Mouse (Mus musculus): Measurements from ENCODE around the gene Cdc6. TPM values are rescaled to one million over a fixed set of nuclear protein-coding genes. Genes with fewer than 3 reads are reported as not detected.
A peak's percentile ranks its signal among the peaks of the same experiment; 100 is the strongest.
"Not testable (repeated sequence)": the region's sequence is repeated elsewhere in the genome, so short reads cannot be mapped to it uniquely, and the experiment has no call there.

The Cdc6 gene
- polyA plus RNA-seq, 1 experiment from 2014 or later = 4.2 TPM

GRCm38 (mm10) chr11:98914196-98914595, 6.6 kb downstream of the Cdc6 start:
- no peaks in the 10 kb centered on the region for H3K27me3 ChIP-seq (replicated peaks)
- H3K4me3 ChIP-seq = no peak overlapping the region
- H3K4me2 ChIP-seq = no peak overlapping the region
- WGBS = 87% methylated on average over 11 of the region's 11 CpGs
- peaks cover 3% of the 10 kb centered on the region; the same call in 1 of the 2 replicates for H3K4me1 ChIP-seq
- H3K36me3 ChIP-seq (replicated peaks) = no peaks in the 10 kb centered on the region
- H3K9ac ChIP-seq = no peak overlapping the region
- no peaks in the 10 kb centered on the region for H3K9me3 ChIP-seq
- no peak for ATAC-seq (replicated peaks)
- H3K27ac ChIP-seq = no peak overlapping the region

DNA sequence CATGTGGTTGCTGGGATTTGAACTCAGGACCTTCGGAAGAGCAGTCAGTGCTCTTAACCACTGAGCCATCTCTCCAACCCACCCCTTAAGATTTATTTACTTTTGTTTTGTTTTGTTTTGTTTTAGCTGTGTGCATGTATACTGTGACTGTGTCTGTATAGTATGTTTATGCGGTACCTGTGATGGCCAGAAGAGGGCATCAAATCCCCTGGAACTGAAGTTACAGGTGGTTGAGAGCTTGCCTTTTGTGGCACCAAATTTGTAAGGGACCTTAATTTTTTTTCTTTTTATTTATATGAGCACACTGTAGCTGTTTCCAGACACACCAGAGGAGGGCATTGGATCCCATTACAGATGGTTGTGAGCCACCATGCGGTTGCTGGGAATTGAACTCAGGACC, 8.8 kb downstream of the Cdc6 start:
- not testable (repeated sequence) for H3K36me3 ChIP-seq (replicated peaks); H3K4me3 ChIP-seq; H3K9me3 ChIP-seq; H3K4me2 ChIP-seq; H3K27ac ChIP-seq; H3K9ac ChIP-seq; ATAC-seq (replicated peaks); H3K4me1 ChIP-seq; H3K27me3 ChIP-seq (replicated peaks)
- WGBS = 94% methylated on average over 3 of the region's 3 CpGs

DNA sequence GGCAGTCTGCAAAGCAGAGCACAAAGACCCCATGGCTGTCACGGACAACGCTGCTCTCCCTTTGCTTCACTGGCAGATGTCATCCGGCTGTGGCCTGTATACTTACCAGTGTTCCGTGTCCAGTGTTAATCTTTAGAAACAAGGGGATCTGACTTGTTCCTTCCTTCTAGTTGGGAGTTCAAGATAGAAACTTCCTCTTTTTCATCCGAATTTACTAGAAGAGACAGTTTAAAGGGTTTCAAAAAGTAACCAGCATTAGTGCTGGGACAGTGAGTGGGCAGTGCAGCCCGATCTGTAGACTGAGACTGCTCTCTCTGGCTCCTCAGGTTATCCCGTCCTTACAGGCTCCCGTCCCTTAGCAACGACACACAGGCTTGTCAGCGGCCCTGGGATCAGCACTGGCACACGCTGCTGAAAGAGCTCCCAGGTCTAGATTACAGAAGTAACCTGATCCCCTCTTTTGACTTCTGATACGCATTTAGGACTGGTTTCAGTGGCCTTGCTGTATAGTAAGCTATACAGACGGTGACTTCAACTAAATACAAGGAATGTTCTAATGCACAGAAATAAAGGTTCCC, 9.9 kb downstream of the Cdc6 start:
- WGBS = 76% methylated on average over 13 of the region's 13 CpGs
- no peak for ATAC-seq (replicated peaks)
- Histone ChIP-seq H3K4me2 (no peak overlapping the region), H3K36me3 (replicated peaks) (no peaks in the 10 kb centered on the region), H3K27me3 (replicated peaks) (no peaks in the 10 kb centered on the region), H3K27ac (no peak overlapping the region), H3K4me3 (no peak overlapping the region), H3K9me3 (no peaks in the 10 kb centered on the region), H3K4me1 (peaks cover 7% of the 10 kb centered on the region), H3K9ac (no peak overlapping the region)

DNA sequence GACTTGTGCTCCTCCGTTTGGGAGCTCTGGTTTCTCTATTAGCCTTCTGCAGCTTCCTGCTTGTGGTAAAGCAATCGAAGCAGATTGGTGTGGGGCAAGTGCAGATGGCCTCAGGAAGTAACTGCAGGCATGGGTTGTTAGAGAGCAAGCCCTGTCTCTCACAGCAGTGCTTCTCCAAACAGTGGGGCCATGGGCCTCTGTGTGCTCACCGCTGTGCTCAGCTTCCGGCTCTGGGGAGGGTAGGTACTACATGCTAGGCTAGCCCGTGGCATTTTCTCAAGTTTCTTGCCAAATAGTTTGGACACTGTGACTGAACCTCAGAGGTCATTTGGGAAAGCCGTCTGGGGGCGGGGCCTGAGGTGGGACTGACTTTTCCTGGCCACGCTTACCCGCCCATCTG, 10.6 kb downstream of the Cdc6 start:
- H3K27me3 ChIP-seq (replicated peaks) = no peaks in the 10 kb centered on the region
- H3K4me2 ChIP-seq = no peak overlapping the region
- no peaks in the 10 kb centered on the region for H3K36me3 ChIP-seq (replicated peaks)
- no peak for ATAC-seq (replicated peaks)
- no peak overlapping the region for H3K9ac ChIP-seq
- no peak overlapping the region for H3K27ac ChIP-seq
- H3K4me1 ChIP-seq = peaks cover 13% of the 10 kb centered on the region
- H3K4me3 ChIP-seq = no peak overlapping the region
- WGBS = 72% methylated on average over 9 of the region's 9 CpGs
- H3K9me3 ChIP-seq = no peaks in the 10 kb centered on the region

DNA sequence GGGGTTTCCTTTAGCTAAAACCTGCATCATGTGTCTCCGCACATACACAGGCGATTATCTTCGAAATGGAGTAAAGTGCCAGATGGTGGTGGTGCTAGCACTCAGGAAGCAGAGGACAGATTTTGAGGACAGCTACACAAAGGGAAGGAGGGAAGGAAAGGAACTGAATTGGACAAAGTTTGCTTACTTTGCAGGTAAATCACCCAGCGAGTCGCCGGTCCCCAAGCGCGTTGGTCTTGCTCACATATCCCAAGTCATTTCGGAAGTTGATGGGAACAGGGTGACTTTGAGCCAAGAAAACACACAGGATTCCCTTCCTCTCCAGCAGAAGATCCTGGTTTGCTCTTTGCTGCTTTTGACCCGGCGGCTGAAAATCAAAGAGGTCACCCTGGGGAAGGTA, 11.4 kb downstream of the Cdc6 start:
- H3K4me1 ChIP-seq = peaks cover 13% of the 10 kb centered on the region
- no peaks in the 10 kb centered on the region for H3K9me3 ChIP-seq
- WGBS = 93% methylated on average over 11 of the region's 11 CpGs
- H3K4me2 ChIP-seq = no peak overlapping the region
- H3K36me3 ChIP-seq (replicated peaks) = no peaks in the 10 kb centered on the region
- H3K4me3 ChIP-seq = no peak overlapping the region
- H3K9ac ChIP-seq = no peak overlapping the region
- H3K27ac ChIP-seq = no peak overlapping the region
- no peaks in the 10 kb centered on the region for H3K27me3 ChIP-seq (replicated peaks)
- no peak for ATAC-seq (replicated peaks)

GRCm38 (mm10) chr11:98921813-98922212, 14.2 kb downstream of the Cdc6 start:
- H3K9ac ChIP-seq; H3K27me3 ChIP-seq (replicated peaks); H3K4me3 ChIP-seq; H3K36me3 ChIP-seq (replicated peaks); H3K9me3 ChIP-seq; ATAC-seq (replicated peaks); H3K4me2 ChIP-seq; H3K27ac ChIP-seq: not testable (repeated sequence)
- H3K4me1 ChIP-seq = peaks cover 34% of the 10 kb centered on the region
- WGBS = 59% methylated on average over 15 of the region's 15 CpGs

DNA sequence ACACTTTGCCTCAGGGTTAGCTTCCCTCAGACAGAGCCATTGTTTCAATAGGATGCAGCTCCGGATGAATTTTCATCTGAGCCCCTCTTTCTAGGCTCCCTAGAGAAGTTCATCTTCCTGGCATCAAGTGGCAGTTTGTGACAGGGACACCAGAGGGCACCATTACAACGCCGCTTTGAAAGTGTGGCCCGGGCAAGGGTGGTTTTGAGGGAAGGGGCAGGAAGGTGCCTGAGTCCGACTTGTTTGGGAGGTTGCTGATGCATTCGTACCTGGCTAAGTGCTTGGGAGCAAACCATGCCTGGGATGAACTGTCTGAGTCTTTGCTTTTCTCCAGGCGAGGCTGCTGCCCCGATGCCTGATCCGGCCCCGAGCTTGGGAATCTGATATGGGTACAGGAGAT, 14.7 kb downstream of the Cdc6 start:
- not testable (repeated sequence) for H3K4me3 ChIP-seq; H3K36me3 ChIP-seq (replicated peaks); H3K4me2 ChIP-seq; H3K27ac ChIP-seq; H3K27me3 ChIP-seq (replicated peaks); ATAC-seq (replicated peaks); H3K9me3 ChIP-seq; H3K9ac ChIP-seq
- WGBS = 50% methylated on average over 10 of the region's 10 CpGs
- peaks cover 37% of the 10 kb centered on the region for H3K4me1 ChIP-seq

GRCm38 (mm10) chr11:98922851-98923711, 15.5 kb downstream of the Cdc6 start:
- H3K9ac ChIP-seq; H3K4me2 ChIP-seq; H3K9me3 ChIP-seq; H3K27me3 ChIP-seq (replicated peaks); H3K27ac ChIP-seq; H3K36me3 ChIP-seq (replicated peaks); H3K4me3 ChIP-seq; ATAC-seq (replicated peaks): not testable (repeated sequence)
- H3K4me1 ChIP-seq = peaks cover 41% of the 10 kb centered on the region
- 48% methylated on average over 16 of the region's 16 CpGs for WGBS

DNA sequence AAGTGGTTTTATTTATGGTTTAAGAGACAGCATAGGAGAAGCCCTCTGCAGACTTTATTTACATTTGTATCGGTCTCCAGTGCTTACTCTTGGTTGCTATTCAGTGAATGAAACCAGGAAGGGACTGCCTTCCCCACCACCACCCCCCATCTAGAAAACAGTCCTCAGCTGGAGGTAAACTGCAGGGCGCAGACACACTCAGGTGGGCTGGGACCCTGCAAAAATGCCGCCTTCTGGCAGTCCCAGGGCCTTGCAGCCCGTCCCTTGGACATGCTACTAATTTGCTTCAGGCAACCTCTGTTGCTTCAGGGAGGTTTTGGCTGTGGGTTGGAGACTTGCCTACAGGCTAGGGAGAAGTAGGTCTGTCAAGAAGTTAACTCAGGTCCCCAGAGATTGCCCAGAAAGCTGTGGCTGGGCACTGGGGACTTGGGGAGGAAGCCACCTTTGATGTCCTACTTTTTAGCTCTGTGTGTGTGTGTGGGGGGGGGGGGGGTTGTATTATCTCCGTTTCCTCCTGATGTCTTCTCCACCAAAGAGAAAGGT, 17.1 kb downstream of the Cdc6 start:
- 42% methylated on average over 5 of the region's 5 CpGs for WGBS
- no peak overlapping the region for H3K4me2 ChIP-seq

DNA sequence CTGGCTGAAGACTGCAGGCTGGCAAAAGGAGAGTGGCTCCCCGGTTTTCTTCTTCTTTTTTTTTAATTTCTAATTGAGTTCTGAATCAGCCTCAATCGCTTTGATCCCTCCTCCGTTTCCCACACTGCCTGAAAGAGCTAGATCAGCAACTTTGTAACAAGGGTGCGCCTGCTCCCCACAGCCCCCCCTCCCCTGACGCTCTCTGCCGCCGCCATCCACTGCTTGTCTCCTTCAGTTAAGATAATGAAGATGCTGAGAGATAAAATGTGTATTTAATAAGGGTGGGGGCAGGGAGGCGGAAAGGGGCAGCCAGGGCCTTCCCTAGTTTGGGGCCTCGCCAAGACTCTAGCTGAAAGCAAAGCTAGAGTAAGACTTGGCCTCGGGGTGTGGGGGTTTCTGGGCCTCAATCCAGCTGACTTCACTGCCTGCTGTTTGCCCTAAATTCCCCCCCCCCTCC, 17.7 kb downstream of the Cdc6 start:
- H3K9ac ChIP-seq = no peak overlapping the region
- no peak overlapping the region for H3K4me3 ChIP-seq

More for the DNA sequence above, 17.1 kb downstream of the Cdc6 start:
- Histone ChIP-seq H3K27me3 (replicated peaks) (no peaks in the 10 kb centered on the region), H3K27ac (peak overlapping the region; percentile 35; the same call in 1 of the 2 replicates), H3K4me3 (no peak overlapping the region), H3K4me1 (peaks cover 57% of the 10 kb centered on the region), H3K9me3 (no peaks in the 10 kb centered on the region), H3K36me3 (replicated peaks) (no peaks in the 10 kb centered on the region), H3K9ac (no peak overlapping the region)
- no peak for ATAC-seq (replicated peaks)

DNA sequence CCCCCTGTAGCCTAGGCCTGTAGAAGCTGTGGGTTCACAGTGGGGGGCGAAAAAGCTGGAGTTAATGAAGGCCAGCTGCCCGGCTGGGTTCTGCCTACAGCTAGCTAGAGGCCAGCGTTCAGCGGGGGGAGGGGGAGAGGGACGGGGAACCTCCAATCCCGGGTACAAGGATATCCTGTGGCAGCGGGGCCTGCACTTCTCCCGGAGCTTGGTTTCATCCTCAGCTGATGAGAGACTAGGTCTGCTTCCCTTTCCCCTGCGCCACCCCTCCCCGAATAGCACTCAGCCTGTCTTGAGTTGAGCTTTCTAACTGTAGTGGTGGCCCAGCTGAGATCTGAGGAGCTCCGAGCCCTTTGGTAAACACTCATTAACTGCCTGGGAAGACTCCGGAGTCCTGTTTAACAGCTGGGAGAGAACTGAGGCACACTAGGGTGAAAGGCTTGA, 18.3 kb downstream of the Cdc6 start:
- H3K4me2 ChIP-seq = no peak overlapping the region; the same call in 1 of the 2 replicates
- 10% methylated on average over 12 of the region's 12 CpGs for WGBS
- H3K27me3 ChIP-seq (replicated peaks) = no peaks in the 10 kb centered on the region
- peak overlapping the region; percentile 4; the same call in 1 of the 2 replicates for H3K9ac ChIP-seq
- no peak overlapping the region for H3K4me3 ChIP-seq
- H3K27ac ChIP-seq = peak overlapping the region; percentile 35
- ATAC-seq (replicated peaks) = no peak
- H3K36me3 ChIP-seq (replicated peaks) = no peaks in the 10 kb centered on the region
- H3K9me3 ChIP-seq = no peaks in the 10 kb centered on the region
- peaks cover 69% of the 10 kb centered on the region for H3K4me1 ChIP-seq

More for the DNA sequence above, 17.7 kb downstream of the Cdc6 start:
- H3K9me3 ChIP-seq = no peaks in the 10 kb centered on the region
- WGBS = 6% methylated on average over 10 of the region's 10 CpGs
- no peaks in the 10 kb centered on the region for H3K27me3 ChIP-seq (replicated peaks)
- ATAC-seq (replicated peaks) = no peak
- H3K27ac ChIP-seq = peak overlapping the region; percentile 35; the same call in 1 of the 2 replicates
- H3K4me2 ChIP-seq = no peak overlapping the region; the same call in 1 of the 2 replicates
- no peaks in the 10 kb centered on the region for H3K36me3 ChIP-seq (replicated peaks)
- H3K4me1 ChIP-seq = peaks cover 63% of the 10 kb centered on the region

GRCm38 (mm10) chr11:98926553-98926952, 19.0 kb downstream of the Cdc6 start:
- Histone ChIP-seq H3K4me3 (no peak overlapping the region), H3K36me3 (replicated peaks) (no peaks in the 10 kb centered on the region), H3K4me2 (no peak overlapping the region), H3K9me3 (no peaks in the 10 kb centered on the region), H3K27me3 (replicated peaks) (no peaks in the 10 kb centered on the region), H3K27ac (no peak overlapping the region), H3K9ac (no peak overlapping the region), H3K4me1 (peaks cover 74% of the 10 kb centered on the region)
- no peak for ATAC-seq (replicated peaks)
- WGBS = 75% methylated on average over 7 of the region's 7 CpGs

Data from midbrain, embryonic 15.5 days (tissue).